Mouse (Mus musculus): ENCODE data around the gene Ccin.

DNA sequence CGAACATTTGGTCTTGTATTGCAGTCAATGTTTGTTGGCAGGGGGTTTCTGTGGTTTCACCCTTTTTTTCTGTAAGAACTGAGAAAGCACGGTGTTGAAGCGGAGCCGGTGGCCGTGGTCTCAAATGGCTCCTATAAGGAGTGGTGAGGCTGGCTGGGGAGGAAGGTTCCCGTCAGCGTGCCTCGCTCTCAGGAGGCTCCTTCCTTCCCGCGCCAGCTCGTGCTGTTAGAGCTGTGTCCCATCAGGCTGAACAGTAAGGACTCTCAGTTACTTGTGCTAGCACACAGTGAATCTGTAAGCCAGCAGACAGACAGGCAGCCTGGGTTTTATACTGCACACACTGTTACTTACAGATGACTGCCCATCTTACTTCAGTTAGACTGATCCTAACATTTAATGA, 39.5 kb downstream of the Ccin start:
- TF ChIP-seq POLR2A (IDR thresholded peaks at IDR 0.05; ENCODE audit: borderline replicate concordance, control insufficient read depth, low read depth, low read length) (no peak), CTCF (IDR thresholded peaks at IDR 0.05; ENCODE audit: control insufficient read depth, insufficient read depth, low read length) (no peak)
